Mouse (Mus musculus) heart, embryonic 15.5 days (tissue): ENCODE results near the gene Efemp2. TPM values are rescaled to one million over a fixed set of nuclear protein-coding genes. Genes with fewer than 3 reads are reported as not detected.

Source experiments
- ATAC-seq: fragments of 200-750 bp; cut with Nextera tagmentation; replicated peaks from 2 replicates; pipeline ENCODE4 v1.8.0; 2017; ENCODE audit warnings: low read depth, moderate TSS enrichment; ENCODE audit not compliant: insufficient number of reproducible peaks, insufficient read depth, low FRiP score
- H3K27ac ChIP-seq: fragments of 300-500 bp; sonication (generic); 2 replicates; pipeline ENCODE4 v1.5.1; 2015; ENCODE audit warnings: mild to moderate bottlenecking, inconsistent platforms
- H3K27me3 ChIP-seq: fragments of 300-500 bp; sonication (generic); 2 replicates; pipeline ENCODE4 v1.6.1; 2015; ENCODE audit warnings: inconsistent platforms
- H3K36me3 ChIP-seq: fragments of 300-500 bp; sonication (generic); 2 replicates; pipeline ENCODE4 v1.6.1; 2015; ENCODE audit warnings: mild to moderate bottlenecking, inconsistent platforms
- H3K4me1 ChIP-seq: fragments of 300-500 bp; sonication (generic); replicated peaks from 2 replicates; pipeline ENCODE4 v1.6.1; 2015; ENCODE audit warnings: inconsistent platforms
- H3K4me2 ChIP-seq: fragments of 300-500 bp; sonication (generic); 2 replicates; pipeline ENCODE4 v1.6.1; 2015; ENCODE audit warnings: inconsistent platforms, mild to moderate bottlenecking, moderate library complexity
- H3K4me3 ChIP-seq: fragments of 300-500 bp; sonication (generic); 2 replicates; pipeline ENCODE4 v1.5.1; 2015; ENCODE audit warnings: mild to moderate bottlenecking, inconsistent platforms
- H3K9ac ChIP-seq: fragments of 300-500 bp; sonication (generic); 2 replicates; pipeline ENCODE4 v1.6.1; 2015; ENCODE audit warnings: mild to moderate bottlenecking, inconsistent platforms
- H3K9me3 ChIP-seq: fragments of 300-500 bp; sonication (generic); replicated peaks from 2 replicates; pipeline ENCODE4 v1.6.1; 2016; ENCODE audit warnings: inconsistent platforms
- WGBS: fragments of 180-500 bp; shearing (Covaris S2); methylation state at CpG from one replicate; pipeline ENCODE4 v1.1.7; 2015; ENCODE audit warnings: mixed read lengths; 5-methylcytosine and 5-hydroxymethylcytosine counted together
- polyA plus RNA-seq: library from polyadenylated mRNA; unstranded; fragments of >200 nt; fragmentation: Nextera tagmentation; extraction: Ambion mirVana; gene quantifications from 2 replicates; pipeline ENCODE4 v1.2.1, GENCODE M21; 2015

The Efemp2 gene
- 65.6 and 95.4 TPM in 2 replicates for polyA plus RNA-seq

DNA sequence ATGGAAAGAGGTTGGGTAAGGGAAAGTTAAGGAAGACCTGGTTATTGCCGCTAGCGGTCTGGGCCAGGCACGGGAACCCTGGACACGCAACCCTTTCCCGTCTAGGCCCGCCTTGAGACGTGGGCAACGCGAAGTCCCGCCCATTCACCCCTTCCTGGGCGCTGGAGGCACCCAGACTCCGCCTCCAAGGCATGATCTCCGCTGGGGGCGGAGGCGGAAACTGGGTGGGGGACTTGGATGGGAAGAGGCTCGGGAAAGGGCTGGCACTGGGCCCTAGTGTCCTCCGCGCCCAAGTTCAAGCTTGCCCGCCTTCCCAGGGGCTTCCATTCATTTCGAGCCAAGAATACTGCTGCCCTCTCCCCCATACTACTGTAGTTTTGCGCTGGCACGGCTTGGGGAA lies at the start of gene Efemp2:
Efemp2 (plus strand) TSS at position 235 of the 400 bp plus-strand sequence.
- Histone ChIP-seq H3K4me2 (peak within 1 kb of the TSS; percentile 90), H3K9me3 (no peaks in the 10 kb centered on the region), H3K4me3 (peak within 1 kb of the TSS; percentile 68), H3K27me3 (no peaks in the 10 kb centered on the region), H3K27ac (peak within 1 kb of the TSS; percentile 81), H3K36me3 (0 out of 2 replicates have a peak, but pooled peaks cover 2% of the 10 kb centered on the region), H3K4me1 (peaks cover 23% of the 10 kb centered on the region), H3K9ac (peak within 1 kb of the TSS; percentile 73)
- peak; percentile 82 for ATAC-seq
- WGBS, result 3% methylated on average over 22 of the region's 22 CpGs

DNA sequence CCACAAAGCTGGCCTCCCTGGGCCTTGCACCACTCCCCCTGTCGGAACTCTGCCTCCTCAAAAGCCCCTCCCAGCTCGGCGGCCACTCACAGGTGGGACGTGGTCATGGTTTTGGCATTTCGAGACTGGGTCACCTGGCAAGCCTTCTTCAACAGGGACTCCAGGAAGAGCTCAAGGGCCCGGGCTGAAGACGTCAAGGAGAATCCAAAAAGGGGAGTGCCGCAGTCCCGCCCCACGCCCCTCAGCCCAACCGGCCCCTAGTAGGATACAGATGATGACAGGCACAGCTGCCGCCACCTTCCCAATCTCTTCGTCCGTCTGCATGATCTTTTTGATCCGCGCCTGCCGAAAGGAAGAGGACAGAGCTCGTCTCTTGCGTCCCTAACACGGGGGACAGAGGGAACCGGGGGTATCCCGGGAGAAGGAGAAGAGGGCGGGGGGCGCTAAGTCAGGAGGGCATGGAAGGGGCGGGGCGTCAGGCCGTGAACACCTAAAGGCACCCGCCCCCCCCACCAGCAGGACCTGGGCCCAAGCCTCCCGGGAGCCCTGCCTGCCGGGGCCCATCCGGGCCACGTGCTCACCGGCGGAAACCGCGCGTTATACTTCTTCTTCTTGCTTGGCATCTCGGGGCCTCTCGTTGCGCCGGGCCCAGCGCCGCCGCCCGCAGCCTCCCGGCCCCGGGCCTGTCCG lies 49.5 kb upstream of the Efemp2 start:
- Histone ChIP-seq H3K9ac (peak overlapping the region; percentile 89), H3K36me3 (peaks cover 30% of the 10 kb centered on the region), H3K9me3 (no peaks in the 10 kb centered on the region), H3K4me2 (peak overlapping the region; percentile 91), H3K27me3 (no peaks in the 10 kb centered on the region), H3K4me1 (peaks cover 34% of the 10 kb centered on the region), H3K27ac (peak overlapping the region; percentile 95), H3K4me3 (peak overlapping the region; percentile 83)
- peak; percentile 67 for ATAC-seq
- WGBS, result under 1% methylated on average over 41 of the region's 48 CpGs

DNA sequence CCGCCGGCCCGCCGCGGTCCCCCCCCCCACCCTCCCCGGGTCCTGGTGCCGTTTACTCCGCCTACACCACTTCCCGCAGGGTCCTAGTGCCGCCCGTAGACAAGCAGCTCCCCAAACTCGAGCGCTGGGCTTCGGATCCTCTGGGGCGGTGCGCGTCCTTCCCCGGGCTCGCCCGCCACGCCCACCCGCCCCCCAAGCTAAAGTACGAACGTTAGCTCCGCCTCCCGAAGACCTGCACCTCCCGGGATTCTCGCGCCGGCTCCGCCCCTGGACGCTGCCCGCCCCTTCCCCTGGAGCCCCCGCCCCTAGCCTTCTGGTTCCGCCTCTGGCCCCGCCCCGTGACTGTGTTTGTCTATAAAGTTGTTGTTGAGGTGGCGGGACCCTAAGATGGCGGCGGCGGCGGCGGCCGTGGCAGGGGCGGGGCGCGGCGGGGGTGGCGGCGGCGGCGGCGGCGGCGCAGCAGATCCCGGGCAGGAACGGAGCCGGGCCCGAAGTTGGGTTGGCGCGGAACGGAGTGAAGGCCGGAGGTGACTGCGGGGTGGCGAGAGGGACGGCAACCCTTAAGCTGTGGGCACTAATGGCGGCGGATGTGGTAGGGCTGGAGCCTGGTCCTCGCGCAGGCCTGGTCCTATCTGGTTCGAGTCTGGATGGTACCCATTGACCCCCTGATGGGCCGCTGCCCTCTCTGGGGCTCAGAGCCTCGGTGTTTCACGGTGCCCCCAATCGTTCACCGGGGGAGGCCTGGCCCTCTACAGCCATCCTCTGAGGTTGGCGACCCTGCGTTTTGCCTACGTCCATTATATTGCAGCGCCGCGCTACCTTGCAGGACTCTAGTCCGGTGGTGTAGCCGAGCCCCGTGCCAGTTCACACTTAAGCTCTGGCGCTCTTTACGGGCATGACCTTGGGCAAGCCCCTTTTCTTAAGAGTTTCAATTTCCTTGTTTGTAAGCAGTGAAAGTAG lies 48.7 kb upstream of the Efemp2 start, which contains the start of the genes Drap1 and AI837181:
Drap1 (minus strand) TSS at position 198 of the 960 bp plus-strand sequence.
AI837181 (plus strand) TSS at position 363 of the 960 bp plus-strand sequence.
- under 1% methylated on average over 74 of the region's 87 CpGs for WGBS

DNA sequence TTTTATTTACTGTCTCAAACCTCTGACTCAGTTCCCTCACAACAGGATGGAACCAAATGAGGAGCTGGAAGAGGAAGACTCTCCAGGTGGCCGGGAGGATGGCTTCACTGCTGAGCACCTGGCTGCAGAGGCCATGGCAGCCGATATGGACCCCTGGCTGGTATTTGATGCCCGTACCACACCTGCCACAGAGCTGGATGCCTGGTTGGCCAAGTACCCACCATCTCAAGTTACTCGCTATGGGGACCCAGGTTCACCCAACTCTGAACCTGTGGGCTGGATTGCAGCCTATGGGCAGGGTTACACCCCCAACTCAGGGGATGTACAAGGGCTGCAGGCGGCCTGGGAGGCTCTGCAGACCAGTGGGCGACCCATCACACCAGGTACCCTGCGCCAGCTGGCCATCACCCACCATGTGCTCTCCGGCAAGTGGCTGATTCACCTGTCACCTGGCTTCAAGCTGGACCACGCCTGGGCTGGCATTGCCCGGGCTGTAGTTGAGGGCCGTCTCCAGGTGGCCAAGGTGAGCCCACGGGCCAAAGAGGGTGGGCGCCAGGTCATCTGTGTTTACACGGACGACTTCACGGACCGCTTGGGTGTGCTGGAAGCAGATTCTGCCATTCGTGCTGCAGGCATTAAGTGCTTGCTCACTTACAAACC lies 47.7 kb upstream of the Efemp2 start:
- Histone ChIP-seq H3K36me3 (peaks cover 19% of the 10 kb centered on the region), H3K4me1 (peaks cover 41% of the 10 kb centered on the region), H3K9ac (peak overlapping the region; percentile 94)

More for the DNA sequence above, 48.7 kb upstream of the Efemp2 start, which contains the start of the genes Drap1 and AI837181:
- peaks cover 23% of the 10 kb centered on the region for H3K36me3 ChIP-seq
- peak within 1 kb of the TSS; percentile 95 for H3K27ac ChIP-seq
- H3K9me3 ChIP-seq, result no peaks in the 10 kb centered on the region
- H3K4me2 ChIP-seq, result peak within 1 kb of the TSS; percentile 91
- no peaks in the 10 kb centered on the region for H3K27me3 ChIP-seq
- peak within 1 kb of the TSS; percentile 94 for H3K9ac ChIP-seq
- ATAC-seq, result peak; percentile 91
- H3K4me3 ChIP-seq, result peak within 1 kb of the TSS; percentile 83
- H3K4me1 ChIP-seq, result peaks cover 41% of the 10 kb centered on the region

DNA sequence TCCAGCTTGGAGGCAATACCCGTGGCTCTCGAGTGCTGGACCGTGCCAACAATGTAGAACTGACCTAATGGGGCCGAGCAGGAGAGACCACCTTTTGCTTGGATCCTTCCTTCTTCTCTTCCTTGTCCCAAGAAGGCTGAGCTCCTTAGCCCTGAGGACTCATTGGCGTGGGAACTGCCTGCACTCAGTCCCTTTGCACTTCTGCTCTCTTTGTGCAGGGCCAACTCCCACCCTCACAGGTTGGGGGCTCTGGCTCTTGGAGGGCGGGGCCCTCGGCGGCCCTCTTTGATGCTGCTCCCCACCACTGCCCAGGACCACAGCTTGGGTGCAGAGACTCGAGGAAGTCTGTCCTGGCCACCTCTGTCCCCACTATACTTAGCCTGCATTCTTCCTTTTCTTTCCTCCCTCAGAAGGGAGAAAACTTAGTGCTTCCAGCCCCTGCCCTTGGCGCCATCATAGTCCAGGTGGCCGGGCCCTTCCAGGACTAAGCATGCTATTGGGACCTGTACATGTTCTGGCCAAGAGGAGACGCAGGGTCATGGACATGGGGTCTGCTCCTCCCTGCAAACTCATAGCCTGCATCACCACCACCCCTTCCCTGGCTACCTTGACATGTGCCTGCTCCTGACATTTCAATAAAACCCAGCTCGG lies 47.0 kb upstream of the Efemp2 start:
- no peak for ATAC-seq
- WGBS, result 88% methylated on average over 13 of the region's 13 CpGs
- Histone ChIP-seq H3K9me3 (no peaks in the 10 kb centered on the region), H3K4me3 (no peak overlapping the region), H3K36me3 (peaks cover 19% of the 10 kb centered on the region), H3K27me3 (no peaks in the 10 kb centered on the region), H3K27ac (no peak overlapping the region), H3K4me2 (peak overlapping the region; percentile 75), H3K4me1 (peaks cover 41% of the 10 kb centered on the region), H3K9ac (no peak overlapping the region)

More for the DNA sequence above, 47.7 kb upstream of the Efemp2 start:
- 86% methylated on average over 18 of the region's 18 CpGs for whole genome bisulfite sequencing
- Histone ChIP-seq H3K4me2 (peak overlapping the region; percentile 75), H3K27me3 (no peaks in the 10 kb centered on the region), H3K4me3 (peak overlapping the region; percentile 83), H3K27ac (peak overlapping the region; percentile 95), H3K9me3 (no peaks in the 10 kb centered on the region)
- no peak for ATAC-seq

DNA sequence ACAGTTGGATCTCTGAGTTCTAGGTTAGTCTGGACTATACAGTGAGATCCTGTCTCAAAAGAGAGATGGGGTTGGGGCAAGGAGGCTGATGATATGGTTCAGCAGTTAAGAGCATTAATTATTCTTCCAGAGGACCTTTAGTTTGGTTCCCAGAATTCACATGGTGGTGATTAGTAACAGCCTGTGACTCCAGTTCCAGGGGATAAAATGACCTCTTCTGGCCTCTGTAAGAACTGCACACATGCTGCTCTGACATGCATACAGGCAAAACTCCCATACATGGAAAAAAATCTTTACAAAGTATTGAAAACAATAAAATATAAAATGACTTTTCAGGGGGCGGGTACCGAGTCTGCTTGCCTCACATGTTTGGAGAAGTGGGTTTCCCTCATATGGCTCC lies 45.7 kb upstream of the Efemp2 start:
- H3K27me3 ChIP-seq, result no peaks in the 10 kb centered on the region
- 81% methylated on average over 2 of the region's 2 CpGs for whole genome bisulfite sequencing
- peaks cover 14% of the 10 kb centered on the region for H3K36me3 ChIP-seq
- H3K4me1 ChIP-seq, result peaks cover 46% of the 10 kb centered on the region
- ATAC-seq, result no peak
- no peak overlapping the region for H3K4me3 ChIP-seq
- H3K9ac ChIP-seq, result no peak overlapping the region
- H3K9me3 ChIP-seq, result no peaks in the 10 kb centered on the region
- no peak overlapping the region for H3K27ac ChIP-seq
- H3K4me2 ChIP-seq, result no peak overlapping the region

DNA sequence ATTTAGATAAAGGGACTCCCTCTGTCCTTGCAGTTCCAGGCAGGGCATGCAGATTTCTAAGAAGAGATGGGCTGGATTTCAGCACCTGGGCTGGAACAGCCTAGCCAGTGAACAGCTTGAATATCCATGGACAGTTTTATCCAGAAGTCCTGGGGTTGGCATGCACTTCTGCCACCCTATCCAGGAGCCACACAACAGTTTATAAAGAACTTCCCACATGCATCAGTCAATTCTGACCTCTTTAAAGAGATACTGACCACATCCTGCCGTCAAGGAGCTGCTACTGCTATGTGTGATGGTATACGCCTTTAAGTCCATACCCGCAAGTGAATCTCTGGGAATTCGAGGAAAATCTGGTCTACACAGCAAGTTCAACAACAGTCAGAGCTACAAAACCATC lies 44.5 kb upstream of the Efemp2 start:
- H3K4me1 ChIP-seq, result peaks cover 47% of the 10 kb centered on the region
- H3K27ac ChIP-seq, result no peak overlapping the region
- H3K9ac ChIP-seq, result no peak overlapping the region
- H3K9me3 ChIP-seq, result no peaks in the 10 kb centered on the region
- H3K4me3 ChIP-seq, result no peak overlapping the region
- H3K4me2 ChIP-seq, result no peak overlapping the region
- 77% methylated on average over 4 of the region's 4 CpGs for WGBS
- ATAC-seq, result no peak
- H3K27me3 ChIP-seq, result no peaks in the 10 kb centered on the region
- H3K36me3 ChIP-seq, result peaks cover 14% of the 10 kb centered on the region

DNA sequence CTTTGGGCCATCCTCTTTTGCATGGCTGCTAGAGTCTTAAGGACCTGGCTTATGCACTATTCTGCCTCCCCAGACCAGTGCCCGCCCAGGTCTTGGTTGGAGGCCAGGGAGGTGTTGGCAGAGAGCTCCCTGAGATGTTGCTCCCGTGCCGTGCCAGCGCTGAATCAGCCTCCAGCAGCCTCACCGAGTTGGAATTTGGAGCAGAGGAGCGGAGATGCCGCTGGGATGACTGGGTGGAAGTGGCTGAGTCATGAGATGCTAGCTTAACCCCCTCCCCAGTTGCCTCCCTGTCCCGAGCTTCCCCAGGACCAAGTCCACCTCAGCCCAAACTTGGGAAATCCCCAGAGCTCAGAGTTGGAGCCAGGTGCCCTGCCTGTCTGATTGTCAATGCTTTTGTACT lies 43.9 kb upstream of the Efemp2 start:
- Histone ChIP-seq H3K4me2 (no peak overlapping the region), H3K9ac (no peak overlapping the region), H3K4me1 (peaks cover 47% of the 10 kb centered on the region), H3K27me3 (no peaks in the 10 kb centered on the region), H3K27ac (0 out of 2 replicates have a peak overlapping the region, but pooled peaks have one; percentile 4), H3K36me3 (peaks cover 14% of the 10 kb centered on the region), H3K4me3 (no peak overlapping the region), H3K9me3 (no peaks in the 10 kb centered on the region)
- WGBS, result 47% methylated on average over 8 of the region's 8 CpGs
- no peak for ATAC-seq

DNA sequence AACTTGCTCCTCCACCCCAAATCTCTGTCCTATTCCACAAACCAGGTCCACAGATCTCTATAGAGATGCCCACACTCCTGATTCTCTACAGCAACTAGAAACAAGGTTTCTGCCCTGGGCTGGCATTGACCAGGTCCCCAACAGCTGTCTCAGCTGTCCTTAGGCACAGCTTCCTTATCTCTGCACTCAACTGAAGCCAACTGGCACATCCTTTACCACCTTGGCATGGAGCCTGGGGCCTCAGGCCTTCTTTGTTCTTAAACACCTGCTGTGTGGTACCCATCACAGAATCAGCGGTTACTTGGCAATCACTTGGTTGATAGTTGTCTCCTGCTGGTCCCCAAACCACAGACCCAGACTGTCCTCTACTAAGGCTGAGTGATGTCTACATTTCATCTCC lies 43.3 kb upstream of the Efemp2 start:
- Histone ChIP-seq H3K27ac (0 out of 2 replicates have a peak overlapping the region, but pooled peaks have one; percentile 4), H3K4me2 (no peak overlapping the region), H3K4me1 (peaks cover 47% of the 10 kb centered on the region), H3K9me3 (no peaks in the 10 kb centered on the region), H3K9ac (no peak overlapping the region), H3K36me3 (peaks cover 14% of the 10 kb centered on the region), H3K4me3 (no peak overlapping the region), H3K27me3 (no peaks in the 10 kb centered on the region)
- no peak for ATAC-seq
- 68% methylated on average over 1 of the region's 1 CpGs for WGBS

DNA sequence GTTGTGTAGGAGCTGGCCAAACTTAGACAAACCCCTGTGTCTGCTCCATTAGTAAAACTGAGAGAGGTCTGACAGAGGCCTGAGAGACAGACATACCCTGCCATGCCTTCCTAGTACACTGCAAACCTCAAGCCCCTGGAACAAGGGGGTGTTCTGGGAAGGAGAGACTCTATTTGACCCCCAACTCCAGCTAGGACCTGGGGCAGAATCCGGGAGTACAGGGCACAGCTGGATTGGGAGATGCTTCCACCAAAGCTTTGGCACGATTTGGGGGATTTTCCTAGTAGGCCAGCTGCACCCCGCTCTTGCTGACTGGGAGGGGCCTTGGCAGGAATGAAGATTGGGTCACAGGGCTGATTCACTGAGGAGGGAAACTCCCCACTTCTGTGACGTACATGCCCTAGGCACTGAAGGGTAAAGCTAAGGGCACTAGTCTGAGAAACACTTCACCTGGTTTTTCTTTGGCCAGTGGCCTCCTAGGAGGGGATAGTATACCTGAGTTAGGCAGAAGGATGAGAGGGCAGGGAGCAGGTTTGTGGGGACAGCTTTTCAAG lies 41.8 kb upstream of the Efemp2 start:
- Histone ChIP-seq H3K9me3 (no peaks in the 10 kb centered on the region), H3K27ac (no peak overlapping the region), H3K4me1 (peaks cover 32% of the 10 kb centered on the region), H3K36me3 (peaks cover 3% of the 10 kb centered on the region; the same call in 1 of the 2 replicates), H3K4me3 (no peak overlapping the region), H3K27me3 (peaks cover 3% of the 10 kb centered on the region; the same call in 1 of the 2 replicates), H3K4me2 (no peak overlapping the region), H3K9ac (no peak overlapping the region)
- ATAC-seq, result no peak
- WGBS, result 67% methylated on average over 4 of the region's 4 CpGs
